ENCODE assay signal across 17 mouse cellular contexts in the genomic region with DNA sequence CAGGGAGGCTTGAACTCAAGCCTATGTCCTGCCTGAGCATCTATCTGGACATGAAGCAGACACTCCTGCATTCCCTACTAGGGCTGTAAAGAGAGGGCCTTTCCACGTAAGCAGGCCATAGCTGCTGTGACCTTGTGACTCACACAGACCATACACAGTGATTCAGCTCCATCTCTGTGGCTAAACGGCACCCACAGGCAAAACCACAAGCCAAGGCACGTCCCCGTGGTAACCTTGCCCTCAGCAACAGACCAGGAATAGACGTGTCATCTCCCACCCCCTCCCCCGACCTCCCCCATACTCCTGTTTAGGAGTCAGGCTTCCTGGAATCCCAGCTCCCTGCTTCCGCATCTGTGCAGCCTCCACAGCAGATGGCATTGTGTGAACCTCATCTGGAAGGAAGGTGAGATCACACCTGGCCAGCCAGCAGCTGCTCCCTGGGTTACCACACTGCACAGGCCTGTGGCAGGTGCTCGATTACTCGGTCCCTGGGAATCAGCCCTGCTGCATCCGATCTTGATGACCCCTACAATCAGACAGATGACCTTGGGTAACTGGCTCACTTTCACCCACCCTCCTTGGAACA.
DNase-seq lines count a peak whose midpoint lies in the region; ATAC-seq and TF ChIP-seq lines count a peak whose summit lies in the region.
"Had no signal": no experiment of that assay in that cellular context is flagged by ENCODE, and none has a peak within 500 bp of the region (broad histone marks: within the 10 kb centered on the region; RNA-seq: fewer than 3 reads in every experiment).

No protein-coding gene starts in this region.

- H3K9me3 ChIP-seq in heart, embryonic 10.5 days, result no peaks in the 10 kb centered on the region
- no peaks in the 10 kb centered on the region for H3K9me3 ChIP-seq in heart, embryonic 11.5 days (replicated peaks; ENCODE audit: control insufficient read depth, low read length)
- no peaks in the 10 kb centered on the region for H3K9me3 ChIP-seq in forebrain, embryonic 13.5 days (replicated peaks)
- H3K9me3 ChIP-seq: embryonic facial prominence, embryonic 13.5 days; limb, embryonic 15.5 days had no signal

- DNase-seq in heart, embryonic 10.5 days (ENCODE audit: low spot score), result no peak
- DNase-seq in ES-CJ7 (ENCODE audit: low read depth, low spot score), result peak; percentile 32
- peak; percentile 19 for DNase-seq in brain, adult 2 months (ENCODE audit: low read depth, low spot score)
- no peak for DNase-seq in layer of hippocampus, postnatal 14 days (ENCODE audit: low spot score in 2 of 2)
- DNase-seq in right cerebral cortex, postnatal 36 days (ENCODE audit: low spot score in 2 of 2), result no peak
- DNase-seq: cerebellum, adult 9-11 months; forebrain, postnatal 0 days; heart, adult 18-20 months; heart, postnatal 36 days; kidney, adult 2 months had no signal

- no peaks in the 10 kb centered on the region for H3K36me3 ChIP-seq in heart, embryonic 10.5 days
- H3K36me3 ChIP-seq in heart, embryonic 11.5 days (ENCODE audit: control insufficient read depth, insufficient read depth, low read length), result no peaks in the 10 kb centered on the region
- H3K36me3 ChIP-seq in myocyte (ENCODE audit: control insufficient read depth, insufficient read depth), result no peaks in the 10 kb centered on the region
- H3K36me3 ChIP-seq in forebrain, embryonic 13.5 days (ENCODE audit: poor library complexity, severe bottlenecking), result no peaks in the 10 kb centered on the region
- H3K36me3 ChIP-seq: embryonic facial prominence, embryonic 13.5 days; limb, embryonic 15.5 days had no signal

- WGBS in heart, embryonic 10.5 days, result 29% methylated on average over 10 of the region's 10 CpGs
- WGBS in heart, embryonic 11.5 days (ENCODE audit: insufficient replicate concordance), result 29% methylated on average over 10 of the region's 10 CpGs
- WGBS in forebrain, embryonic 13.5 days, result 58% methylated on average over 10 of the region's 10 CpGs

- peaks cover 57% of the 10 kb centered on the region for H3K4me1 ChIP-seq in heart, embryonic 10.5 days
- peaks cover 27% of the 10 kb centered on the region for H3K4me1 ChIP-seq in heart, embryonic 11.5 days (ENCODE audit: control insufficient read depth, insufficient read depth, low read length)
- H3K4me1 ChIP-seq in forebrain, embryonic 13.5 days, result no peaks in the 10 kb centered on the region

- no peak overlapping the region for H3K4me2 ChIP-seq in heart, embryonic 11.5 days
- H3K4me2 ChIP-seq in myocyte (ENCODE audit: low read depth), result peak overlapping the region; percentile 59
- H3K4me2 ChIP-seq in forebrain, embryonic 13.5 days, result no peak overlapping the region
- H3K4me2 ChIP-seq: embryonic facial prominence, embryonic 13.5 days; limb, embryonic 15.5 days had no signal

- ATAC-seq in heart, embryonic 11.5 days (replicated peaks; ENCODE audit: insufficient number of reproducible peaks, low FRiP score, low TSS enrichment), result no peak
- no peak for ATAC-seq in forebrain, embryonic 13.5 days
- ATAC-seq: CD4-positive, CD25-positive, alpha-beta regulatory T cell, adult 4 months; forebrain, postnatal 0 days; lung, postnatal 0 days had no signal

- no peak overlapping the region for H3K9ac ChIP-seq in heart, embryonic 11.5 days (ENCODE audit: low read depth, low read length)
- no peak overlapping the region for H3K9ac ChIP-seq in forebrain, embryonic 13.5 days
- H3K9ac ChIP-seq: embryonic facial prominence, embryonic 13.5 days; forebrain, postnatal 0 days; limb, embryonic 15.5 days had no signal

- H3ac ChIP-seq in myocyte (ENCODE audit: control insufficient read depth, insufficient read length), result no peak overlapping the region

- H3K79me2 ChIP-seq in myocyte (ENCODE audit: control insufficient read depth, insufficient read depth), result no peaks in the 10 kb centered on the region

- peak overlapping the region; percentile 76 for H3K27ac ChIP-seq in heart, embryonic 10.5 days
- no peak overlapping the region for H3K27ac ChIP-seq in heart, embryonic 11.5 days (ENCODE audit: low read depth, low read length)
- no peak overlapping the region for H3K27ac ChIP-seq in forebrain, embryonic 13.5 days
- H3K27ac ChIP-seq: embryonic facial prominence, embryonic 13.5 days; limb, embryonic 15.5 days had no signal

- no peak overlapping the region for H3K4me3 ChIP-seq in heart, embryonic 10.5 days
- no peak overlapping the region for H3K4me3 ChIP-seq in heart, embryonic 11.5 days (ENCODE audit: low read depth, low read length)
- no peak overlapping the region for H3K4me3 ChIP-seq in myocyte
- no peak overlapping the region for H3K4me3 ChIP-seq in forebrain, embryonic 13.5 days
- H3K4me3 ChIP-seq: embryonic facial prominence, embryonic 13.5 days; limb, embryonic 15.5 days had no signal

- H3K27me3 ChIP-seq in heart, embryonic 10.5 days (ENCODE audit: insufficient read depth, poor library complexity, severe bottlenecking), result no peaks in the 10 kb centered on the region
- H3K27me3 ChIP-seq in heart, embryonic 11.5 days (ENCODE audit: control insufficient read depth, insufficient read depth, low read length), result no peaks in the 10 kb centered on the region
- no peaks in the 10 kb centered on the region for H3K27me3 ChIP-seq in myocyte (ENCODE audit: control insufficient read depth, insufficient read depth, insufficient read length)
- H3K27me3 ChIP-seq in forebrain, embryonic 13.5 days, result no peaks in the 10 kb centered on the region
- H3K27me3 ChIP-seq: limb, embryonic 15.5 days had no signal

- no peak for TF ChIP-seq POLR2A in myocyte (IDR thresholded peaks at IDR 0.05; ENCODE audit: insufficient read length, low read depth)

TF ChIP-seq in myocyte, 11 proteins besides CTCF, POLR2A, EP300 and RAD21:
- TF ChIP-seq POLR2AphosphoS2 (IDR thresholded peaks at IDR 0.05; ENCODE audit: insufficient read length, low read depth) (no peak), E2F4 (IDR thresholded peaks at IDR 0.05; ENCODE audit: insufficient read depth) (no peak), SRF (IDR thresholded peaks at IDR 0.05; ENCODE audit: control insufficient read depth, insufficient read length, low read depth) (no peak), TCF3 (IDR thresholded peaks at IDR 0.05; ENCODE audit: insufficient read length, low read depth) (peak; percentile 94), TCF12 (IDR thresholded peaks at IDR 0.05; ENCODE audit: insufficient read depth, poor library complexity, severe bottlenecking) (peak; percentile 74), USF1 (IDR thresholded peaks at IDR 0.05; ENCODE audit: low read depth) (no peak), MAX (IDR thresholded peaks at IDR 0.05; ENCODE audit: low read depth) (no peak), MYOG (IDR thresholded peaks at IDR 0.05; ENCODE audit: control insufficient read depth in 1 of 3, insufficient read depth in 1 of 3, insufficient read length in 2 of 3, low read depth in 2 of 3) (peak; percentile 26 to 97 (median 96)), MYOD1 (IDR thresholded peaks at IDR 0.05; ENCODE audit: control insufficient read depth in 1 of 3, insufficient read length in 2 of 3, low read depth in 2 of 3) (peak in 2 of 3 experiments; percentile 96 to 98), CEBPB (IDR thresholded peaks at IDR 0.05; ENCODE audit: insufficient read depth, poor library complexity, severe bottlenecking) (no peak), REST (IDR thresholded peaks at IDR 0.05; ENCODE audit: insufficient read depth, insufficient read length) (no peak)
TF ChIP-seq in myocyte: peak in this region for 4.

Comparison
In these comparisons a context has a peak if more than half of its experiments do, and no peak if none do; other contexts are left out.
1. DNase-seq: peak in ES-CJ7 (single experiment) and brain, adult 2 months (single experiment); none in heart, embryonic 10.5 days (single experiment), layer of hippocampus, postnatal 14 days (0 of 2) and right cerebral cortex, postnatal 36 days (0 of 2).